Mouse (Mus musculus): ENCODE results near the gene Zfp385c.

- TF ChIP-seq CTCF (IDR thresholded peaks at IDR 0.05; ENCODE audit: extremely low read depth, insufficient read depth, low read length) (no peak), POLR2A (IDR thresholded peaks at IDR 0.05; ENCODE audit: extremely low read depth, insufficient read depth, low read length) (no peak)
Observed at GRCm38 (mm10) chr11:100643612-100644575, 48.4 kb downstream of the Zfp385c start.

Data from cortical plate, adult 2 months (tissue).